Comparison of ENCODE assay signal across 8 mouse cellular contexts in genomic region chr8:76900155-76901141, GRCm38 (mm10). TPM values are rescaled to one million over a fixed set of nuclear protein-coding genes. Genes with fewer than 3 reads are reported as not detected.
DNase-seq lines count a peak whose midpoint lies in the region; ATAC-seq and TF ChIP-seq lines count a peak whose summit lies in the region.

No protein-coding gene starts in this region.

- peak overlapping the region; percentile 100 for H3K4me2 ChIP-seq in heart, embryonic 14.5 days (ENCODE audit: low read length)
- H3K4me2 ChIP-seq in kidney, postnatal 0 days (ENCODE audit: low read length), result peak overlapping the region; percentile 100
- peak overlapping the region; percentile 98 for H3K4me2 ChIP-seq in liver, embryonic 11.5 days
- peak overlapping the region; percentile 100 for H3K4me2 ChIP-seq in neural tube, embryonic 15.5 days

- H3K4me3 ChIP-seq in embryonic fibroblast, embryonic 13.5 days (ENCODE audit: insufficient read depth, low read length), result peak overlapping the region; percentile 39
- peak overlapping the region; percentile 58 to 79 for H3K4me3 ChIP-seq in heart, embryonic 14.5 days (ENCODE audit: control insufficient read depth in 1 of 2, insufficient read depth in 1 of 2, low read depth in 1 of 2, low read length in 2 of 2)
- H3K4me3 ChIP-seq in kidney, postnatal 0 days (replicated peaks; ENCODE audit: low read depth, low read length), result peak overlapping the region; percentile 78
- H3K4me3 ChIP-seq in liver, embryonic 11.5 days (ENCODE audit: low read depth, low read length), result peak overlapping the region; percentile 71
- H3K4me3 ChIP-seq in neural tube, embryonic 15.5 days (replicated peaks), result peak overlapping the region; percentile 69

- H3K9ac ChIP-seq in heart, embryonic 14.5 days (ENCODE audit: low read length), result peak overlapping the region; percentile 79
- peak overlapping the region; percentile 14 for H3K9ac ChIP-seq in kidney, postnatal 0 days (ENCODE audit: low read depth, low read length)
- no peak overlapping the region for H3K9ac ChIP-seq in liver, embryonic 11.5 days (ENCODE audit: low read depth, low read length)
- peak overlapping the region; percentile 62 for H3K9ac ChIP-seq in neural tube, embryonic 15.5 days (replicated peaks)

- H3K27me3 ChIP-seq in heart, embryonic 14.5 days (ENCODE audit: control insufficient read depth, insufficient read depth, low read length), result peaks cover 6% of the 10 kb centered on the region; the same call in 1 of the 2 replicates
- peaks cover 3% of the 10 kb centered on the region; the same call in 1 of the 2 replicates for H3K27me3 ChIP-seq in kidney, postnatal 0 days (ENCODE audit: insufficient read depth, low read length)
- peaks cover 41% of the 10 kb centered on the region for H3K27me3 ChIP-seq in liver, embryonic 11.5 days (replicated peaks; ENCODE audit: control insufficient read depth, insufficient read depth, low read length)
- H3K27me3 ChIP-seq in neural tube, embryonic 15.5 days (replicated peaks), result peaks cover 18% of the 10 kb centered on the region

- no peaks in the 10 kb centered on the region for H3K36me3 ChIP-seq in heart, embryonic 14.5 days (ENCODE audit: control insufficient read depth, insufficient read depth, low read length)
- no peaks in the 10 kb centered on the region for H3K36me3 ChIP-seq in kidney, postnatal 0 days (ENCODE audit: insufficient read depth, low read length)
- H3K36me3 ChIP-seq in liver, embryonic 11.5 days (ENCODE audit: control insufficient read depth, insufficient read depth, low read length), result no peaks in the 10 kb centered on the region
- H3K36me3 ChIP-seq in neural tube, embryonic 15.5 days, result no peaks in the 10 kb centered on the region

- no peaks in the 10 kb centered on the region for H3K4me1 ChIP-seq in embryonic fibroblast, embryonic 13.5 days (ENCODE audit: control insufficient read depth, insufficient read depth, low read length)
- peaks cover 2 to 11% of the 10 kb centered on the region in 2 experiments; a peak in 2 of 4 replicates for H3K4me1 ChIP-seq in heart, embryonic 14.5 days (ENCODE audit: control insufficient read depth in 2 of 2, insufficient read depth in 2 of 2, low read length in 2 of 2)
- no peaks in the 10 kb centered on the region; the same call in 1 of the 2 replicates for H3K4me1 ChIP-seq in kidney, postnatal 0 days (replicated peaks; ENCODE audit: insufficient read depth, low read length)
- H3K4me1 ChIP-seq in liver, embryonic 11.5 days (replicated peaks; ENCODE audit: control insufficient read depth, insufficient read depth, low read length), result peaks cover 17% of the 10 kb centered on the region
- peaks cover 35% of the 10 kb centered on the region for H3K4me1 ChIP-seq in neural tube, embryonic 15.5 days

- no peak overlapping the region for H3K27ac ChIP-seq in embryonic fibroblast, embryonic 13.5 days (ENCODE audit: insufficient read depth, low read length)
- H3K27ac ChIP-seq in heart, embryonic 14.5 days (replicated peaks in 1 of 2; ENCODE audit: control insufficient read depth in 1 of 2, insufficient read depth in 1 of 2, low read depth in 2 of 2, low read length in 2 of 2), result 0 out of 4 replicates have a peak overlapping the region, but pooled peaks of 1 of the 2 experiments have one; percentile 6
- no peak overlapping the region for H3K27ac ChIP-seq in kidney, postnatal 0 days
- H3K27ac ChIP-seq in liver, embryonic 11.5 days (ENCODE audit: low read depth, low read length), result no peak overlapping the region
- H3K27ac ChIP-seq in neural tube, embryonic 15.5 days (replicated peaks), result peak overlapping the region; percentile 51; the same call in 1 of the 2 replicates

- TF ChIP-seq POLR2A in embryonic fibroblast, embryonic 13.5 days (IDR thresholded peaks at IDR 0.05; ENCODE audit: low read depth, low read length), result no peak

- TF ChIP-seq CTCF in embryonic fibroblast, embryonic 13.5 days (IDR thresholded peaks at IDR 0.05; ENCODE audit: borderline replicate concordance, insufficient read depth, low read length), result no peak
- TF ChIP-seq CTCF in kidney, postnatal 0 days (IDR thresholded peaks at IDR 0.05; ENCODE audit: low read depth), result no peak

- under 1% methylated on average over 58 of the region's 58 CpGs for WGBS in heart, embryonic 14.5 days
- WGBS in kidney, postnatal 0 days, result under 1% methylated on average over 58 of the region's 58 CpGs
- 1% methylated on average over 58 of the region's 58 CpGs for WGBS in liver, embryonic 11.5 days
- under 1% methylated on average over 58 of the region's 58 CpGs for WGBS in neural tube, embryonic 15.5 days

- DNase-seq in B cell, adult 2 months, result peak; percentile 3 to 8
- peak; percentile 62 for DNase-seq in adrenal gland, postnatal 14 days
- peak; percentile 29 for DNase-seq in kidney, postnatal 0 days (ENCODE audit: low spot score)
- DNase-seq in liver, embryonic 11.5 days (ENCODE audit: low spot score), result peak; percentile 56
- no peak for DNase-seq in c-Kit-positive CD71-positive TER-119-positive erythroid progenitor cells, embryonic 14.5 days (ENCODE audit: low spot score)

- ATAC-seq in heart, embryonic 14.5 days (ENCODE audit: insufficient number of reproducible peaks, insufficient read depth, low FRiP score, low read depth), result no peak
- ATAC-seq in kidney, postnatal 0 days (replicated peaks; ENCODE audit: low FRiP score, low read depth), result no peak
- no peak for ATAC-seq in liver, embryonic 11.5 days (replicated peaks; ENCODE audit: low FRiP score)
- ATAC-seq in neural tube, embryonic 15.5 days (ENCODE audit: low FRiP score), result 0 out of 2 replicates have a peak, but pooled peaks have one; percentile 0

- H3K9me3 ChIP-seq in heart, embryonic 14.5 days (ENCODE audit: control insufficient read depth, low read length), result no peaks in the 10 kb centered on the region
- H3K9me3 ChIP-seq in kidney, postnatal 0 days (replicated peaks; ENCODE audit: low read length), result no peaks in the 10 kb centered on the region
- H3K9me3 ChIP-seq in liver, embryonic 11.5 days (ENCODE audit: control insufficient read depth, low read length), result no peaks in the 10 kb centered on the region
- no peaks in the 10 kb centered on the region for H3K9me3 ChIP-seq in neural tube, embryonic 15.5 days (replicated peaks)

RNA-seq across cellular contexts. Expression of gene Nr3c2, which starts 1.2 kb away (rescaled TPM):
- total RNA-seq in adrenal gland, postnatal 14 days (2021), result 6.0 and 6.2 TPM in 2 replicates
- polyA plus RNA-seq in embryonic fibroblast, embryonic 13.5 days (2011; ENCODE audit: insufficient read length, low read depth, missing spikeins), result 1.1 and 1.9 TPM in 2 replicates
- 7.3 and 7.4 TPM in 2 replicates for polyA plus RNA-seq in heart, embryonic 14.5 days (2014; fragmentation: Nextera tagmentation; extraction: Ambion mirVana)
- polyA plus RNA-seq in kidney, postnatal 0 days (2015; fragmentation: Nextera tagmentation; extraction: Ambion mirVana), result 8.2 and 8.3 TPM in 2 replicates
- 1.0 and 1.4 TPM in 2 replicates for polyA plus RNA-seq in liver, embryonic 11.5 days (2014; fragmentation: Nextera tagmentation; extraction: Ambion mirVana)
- polyA plus RNA-seq in neural tube, embryonic 15.5 days (2015; fragmentation: Nextera tagmentation; extraction: Ambion mirVana), result 5.5 and 8.5 TPM in 2 replicates
